Mouse (Mus musculus): ENCODE measurements at regions not wholly inside any gene's neighbourhood (a gene's known extent, or its start where the extent isn't known, plus 50 kb on each side); places are given as distances from the start of the nearest gene placed in this dataset.

DNA sequence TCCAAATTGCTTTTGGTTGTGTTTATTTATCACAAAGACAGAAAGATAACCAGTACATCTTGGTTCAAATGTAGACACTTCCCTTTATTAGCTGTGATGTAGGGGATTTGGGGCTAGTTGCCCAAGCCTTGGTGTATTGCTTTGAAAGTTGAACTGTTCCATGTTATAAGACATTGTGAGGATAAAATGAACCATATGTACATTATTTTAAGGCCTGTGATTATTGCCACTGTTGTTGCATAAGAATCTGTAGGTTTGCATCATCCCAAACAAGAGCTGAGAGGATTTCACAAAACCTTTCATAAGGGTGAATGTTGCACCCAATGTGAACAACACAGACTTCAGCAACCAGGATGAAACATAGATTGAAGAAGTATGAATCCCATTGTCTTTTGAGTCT, 145.7 kb upstream of the Tnfaip3 start:
- Histone ChIP-seq H3K27me3 (no peaks in the 10 kb centered on the region), H3K36me3 (no peaks in the 10 kb centered on the region), H3K9ac (no peak overlapping the region), H3K4me1 (replicated peaks) (no peaks in the 10 kb centered on the region), H3K4me2 (no peak overlapping the region), H3K27ac (replicated peaks) (no peak overlapping the region), H3K9me3 (no peaks in the 10 kb centered on the region), H3K4me3 (no peak overlapping the region)
- ATAC-seq (ENCODE audit: low FRiP score, low read depth), result no peak

- H3K36me3 ChIP-seq, result no peaks in the 10 kb centered on the region
- no peak for ATAC-seq (ENCODE audit: low FRiP score, low read depth)
Measured at GRCm38 (mm10) chr10:19154041-19154440, 138.6 kb upstream of the Tnfaip3 start.

DNA sequence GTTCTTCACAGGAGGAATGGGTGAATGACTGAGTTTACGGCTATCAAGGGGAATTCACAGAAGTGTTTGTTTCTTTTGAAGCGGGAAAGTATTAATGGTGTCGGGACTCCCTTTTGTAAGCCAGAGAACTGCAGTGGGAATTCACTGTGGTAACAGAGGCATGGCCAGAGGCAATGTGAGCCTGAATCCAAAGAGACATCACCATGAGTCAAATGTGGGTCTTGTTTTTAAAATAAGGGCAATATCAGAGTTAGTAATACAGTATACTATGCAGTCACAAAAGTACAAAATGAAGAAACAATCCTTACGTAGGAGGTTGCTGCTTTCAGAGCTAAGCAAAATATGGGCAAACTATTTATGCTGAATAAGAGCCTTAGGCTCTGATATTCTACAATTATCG, 137.3 kb upstream of the Tnfaip3 start:
- no peak for ATAC-seq (ENCODE audit: low FRiP score, low read depth)
- no peaks in the 10 kb centered on the region for H3K9me3 ChIP-seq
- no peaks in the 10 kb centered on the region for H3K4me1 ChIP-seq (replicated peaks)
- H3K36me3 ChIP-seq, result no peaks in the 10 kb centered on the region
- H3K9ac ChIP-seq, result no peak overlapping the region
- no peak overlapping the region for H3K27ac ChIP-seq (replicated peaks)
- H3K27me3 ChIP-seq, result no peaks in the 10 kb centered on the region
- H3K4me3 ChIP-seq, result no peak overlapping the region
- no peak overlapping the region for H3K4me2 ChIP-seq
- 85% methylated on average over 5 of the region's 5 CpGs for WGBS

More at GRCm38 (mm10) chr10:19154041-19154440, 138.6 kb upstream of the Tnfaip3 start:
- H3K27me3 ChIP-seq, result no peaks in the 10 kb centered on the region
- H3K4me2 ChIP-seq, result no peak overlapping the region
- no peaks in the 10 kb centered on the region for H3K4me1 ChIP-seq (replicated peaks)
- H3K9ac ChIP-seq, result no peak overlapping the region
- no peaks in the 10 kb centered on the region for H3K9me3 ChIP-seq
- H3K27ac ChIP-seq (replicated peaks), result no peak overlapping the region
- no peak overlapping the region for H3K4me3 ChIP-seq

- Histone ChIP-seq H3K9ac (no peak overlapping the region), H3K4me1 (replicated peaks) (no peaks in the 10 kb centered on the region), H3K27me3 (no peaks in the 10 kb centered on the region), H3K9me3 (no peaks in the 10 kb centered on the region), H3K4me2 (no peak overlapping the region), H3K36me3 (no peaks in the 10 kb centered on the region), H3K4me3 (no peak overlapping the region), H3K27ac (replicated peaks) (no peak overlapping the region)
- ATAC-seq (ENCODE audit: low FRiP score, low read depth), result no peak
- 89% methylated on average over 1 of the region's 1 CpGs for WGBS
Measured at GRCm38 (mm10) chr10:19150766-19151165, 135.3 kb upstream of the Tnfaip3 start.

- Histone ChIP-seq H3K36me3 (no peaks in the 10 kb centered on the region), H3K4me3 (no peak overlapping the region), H3K27ac (replicated peaks) (no peak overlapping the region), H3K9me3 (no peaks in the 10 kb centered on the region), H3K4me2 (no peak overlapping the region), H3K9ac (no peak overlapping the region), H3K4me1 (replicated peaks) (no peaks in the 10 kb centered on the region), H3K27me3 (no peaks in the 10 kb centered on the region)
- WGBS, result 44% methylated on average over 3 of the region's 3 CpGs
- ATAC-seq (ENCODE audit: low FRiP score, low read depth), result no peak
Measured at GRCm38 (mm10) chr10:19150005-19150404, 134.5 kb upstream of the Tnfaip3 start.

DNA sequence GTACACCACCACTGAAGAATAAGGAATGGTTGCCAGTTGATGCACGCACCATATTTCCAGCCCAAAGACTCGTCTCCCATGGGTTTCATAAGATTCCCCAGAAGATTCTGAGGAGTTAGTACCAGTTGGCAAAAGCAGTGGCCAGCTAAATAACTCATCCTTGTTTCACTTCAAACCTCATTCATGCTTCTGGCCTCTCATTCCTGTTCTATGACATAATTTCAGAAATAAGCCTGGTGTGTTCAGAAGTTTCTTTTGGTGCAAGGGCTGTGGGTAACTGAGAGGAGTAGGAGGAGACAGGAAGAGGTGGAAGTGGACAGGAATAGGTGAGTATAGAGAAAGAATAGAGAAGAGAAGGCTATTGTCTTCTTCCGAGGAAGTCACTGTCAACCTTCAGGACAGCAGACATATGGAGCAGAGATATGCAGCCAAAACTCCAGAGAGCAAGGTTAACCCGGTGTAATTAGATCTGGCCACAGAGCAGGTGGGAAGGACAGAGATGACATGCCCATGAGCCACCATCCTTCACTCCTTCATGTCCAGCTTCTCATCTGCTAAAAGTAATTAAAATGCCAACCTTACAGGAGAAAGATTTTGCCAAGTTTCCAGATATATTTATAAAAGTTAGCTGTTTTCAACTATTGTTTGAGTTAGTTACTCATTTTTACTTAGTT, 133.9 kb upstream of the Tnfaip3 start:
- Histone ChIP-seq H3K27ac (replicated peaks) (no peak overlapping the region), H3K27me3 (no peaks in the 10 kb centered on the region), H3K36me3 (no peaks in the 10 kb centered on the region), H3K9ac (no peak overlapping the region), H3K4me1 (replicated peaks) (no peaks in the 10 kb centered on the region), H3K9me3 (no peaks in the 10 kb centered on the region), H3K4me3 (no peak overlapping the region), H3K4me2 (no peak overlapping the region)
- ATAC-seq (ENCODE audit: low FRiP score, low read depth), result no peak
- WGBS, result 80% methylated on average over 4 of the region's 4 CpGs

- Histone ChIP-seq H3K27me3 (no peaks in the 10 kb centered on the region), H3K4me2 (no peak overlapping the region), H3K4me3 (no peak overlapping the region), H3K9ac (no peak overlapping the region), H3K27ac (replicated peaks) (no peak overlapping the region), H3K36me3 (no peaks in the 10 kb centered on the region), H3K9me3 (no peaks in the 10 kb centered on the region), H3K4me1 (replicated peaks) (no peaks in the 10 kb centered on the region)
- ATAC-seq (ENCODE audit: low FRiP score, low read depth), result no peak
- 93% methylated on average over 3 of the region's 3 CpGs for WGBS
Measured at GRCm38 (mm10) chr10:19141481-19141880, 126.0 kb upstream of the Tnfaip3 start.

- Histone ChIP-seq H3K4me2 (no peak overlapping the region), H3K9ac (no peak overlapping the region), H3K4me1 (replicated peaks) (no peaks in the 10 kb centered on the region), H3K27ac (replicated peaks) (no peak overlapping the region), H3K36me3 (no peaks in the 10 kb centered on the region), H3K9me3 (no peaks in the 10 kb centered on the region), H3K4me3 (no peak overlapping the region), H3K27me3 (no peaks in the 10 kb centered on the region)
- 82% methylated on average over 5 of the region's 5 CpGs for WGBS
- no peak for ATAC-seq (ENCODE audit: low FRiP score, low read depth)
Measured at GRCm38 (mm10) chr10:19140628-19141027, 125.2 kb upstream of the Tnfaip3 start.

DNA sequence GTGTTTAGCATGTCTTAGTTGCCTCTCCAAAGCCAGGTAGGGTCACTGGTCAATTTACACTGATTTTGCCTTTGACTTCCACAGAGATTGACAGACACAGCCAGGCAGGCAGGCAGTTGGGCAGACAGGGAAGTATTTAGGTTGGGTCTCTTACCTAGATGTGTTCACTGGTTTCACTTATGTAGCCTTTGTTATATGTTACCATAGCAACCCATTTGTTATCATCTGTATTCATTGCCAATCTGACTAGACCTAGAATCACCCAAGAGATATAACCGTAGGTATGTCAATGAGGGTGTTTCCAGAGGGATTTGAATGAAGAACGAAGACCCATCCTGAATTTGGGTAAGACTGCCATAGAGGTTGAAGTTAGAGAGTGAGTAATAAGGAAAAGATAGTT, 123.8 kb upstream of the Tnfaip3 start:
- ATAC-seq (ENCODE audit: low FRiP score, low read depth), result no peak
- 63% methylated on average over 2 of the region's 2 CpGs for WGBS
- Histone ChIP-seq H3K4me1 (replicated peaks) (no peaks in the 10 kb centered on the region), H3K9ac (no peak overlapping the region), H3K36me3 (no peaks in the 10 kb centered on the region), H3K4me2 (no peak overlapping the region), H3K9me3 (no peaks in the 10 kb centered on the region), H3K27me3 (no peaks in the 10 kb centered on the region), H3K27ac (replicated peaks) (no peak overlapping the region), H3K4me3 (no peak overlapping the region)

GRCm38 (mm10) chr10:19138258-19138657, 122.8 kb upstream of the Tnfaip3 start:
- 89% methylated on average over 1 of the region's 1 CpGs for WGBS
- no peak overlapping the region for H3K27ac ChIP-seq (replicated peaks)
- no peaks in the 10 kb centered on the region for H3K27me3 ChIP-seq
- H3K9me3 ChIP-seq, result no peaks in the 10 kb centered on the region
- no peaks in the 10 kb centered on the region for H3K36me3 ChIP-seq
- no peak overlapping the region for H3K4me3 ChIP-seq
- no peak overlapping the region for H3K9ac ChIP-seq
- H3K4me2 ChIP-seq, result no peak overlapping the region
- H3K4me1 ChIP-seq (replicated peaks), result no peaks in the 10 kb centered on the region
- ATAC-seq (ENCODE audit: low FRiP score, low read depth), result no peak

- ATAC-seq (ENCODE audit: low FRiP score, low read depth), result no peak
- no peak overlapping the region for H3K9ac ChIP-seq
- no peak overlapping the region for H3K27ac ChIP-seq (replicated peaks)
- 69% methylated on average over 4 of the region's 4 CpGs for WGBS
- H3K27me3 ChIP-seq, result no peaks in the 10 kb centered on the region
- no peaks in the 10 kb centered on the region for H3K36me3 ChIP-seq
- H3K9me3 ChIP-seq, result no peaks in the 10 kb centered on the region
- no peak overlapping the region for H3K4me2 ChIP-seq
- H3K4me3 ChIP-seq, result no peak overlapping the region
- H3K4me1 ChIP-seq (replicated peaks), result no peaks in the 10 kb centered on the region
Measured at GRCm38 (mm10) chr10:19127581-19128291, 112.3 kb upstream of the Tnfaip3 start.

- H3K4me2 ChIP-seq, result no peak overlapping the region
- no peak overlapping the region for H3K27ac ChIP-seq (replicated peaks)
- H3K4me3 ChIP-seq, result no peak overlapping the region
- no peaks in the 10 kb centered on the region for H3K9me3 ChIP-seq
- H3K9ac ChIP-seq, result no peak overlapping the region
- no peaks in the 10 kb centered on the region for H3K27me3 ChIP-seq
- ATAC-seq (ENCODE audit: low FRiP score, low read depth), result no peak
- H3K36me3 ChIP-seq, result no peaks in the 10 kb centered on the region
- no peaks in the 10 kb centered on the region for H3K4me1 ChIP-seq (replicated peaks)
- WGBS, result 78% methylated on average over 2 of the region's 2 CpGs
Measured at GRCm38 (mm10) chr10:19126922-19127321, 111.5 kb upstream of the Tnfaip3 start.

- 75% methylated on average over 4 of the region's 4 CpGs for WGBS
- no peak for ATAC-seq (ENCODE audit: low FRiP score, low read depth)
- H3K9ac ChIP-seq, result no peak overlapping the region
- H3K36me3 ChIP-seq, result no peaks in the 10 kb centered on the region
- no peaks in the 10 kb centered on the region for H3K9me3 ChIP-seq
- no peak overlapping the region for H3K27ac ChIP-seq (replicated peaks)
- H3K4me3 ChIP-seq, result no peak overlapping the region
- no peaks in the 10 kb centered on the region for H3K27me3 ChIP-seq
- H3K4me1 ChIP-seq (replicated peaks), result no peaks in the 10 kb centered on the region
- H3K4me2 ChIP-seq, result no peak overlapping the region
Measured at GRCm38 (mm10) chr10:19126438-19126837, 111.0 kb upstream of the Tnfaip3 start.

Data from hindbrain, embryonic 15.5 days (tissue).